Mouse (Mus musculus) lung, postnatal 0 days (tissue): ENCODE measurements around the gene Prkag1.

Experiments
- CTCF ChIP-seq: IDR thresholded peaks from 2 replicates; pipeline ENCODE4 v1.5.1; 2016; ENCODE audit warnings: antibody characterized with exemption, mild to moderate bottlenecking
- EP300 ChIP-seq: IDR thresholded peaks from 2 replicates; pipeline ENCODE4 v1.6.1; 2016; ENCODE audit warnings: antibody characterized with exemption, mild to moderate bottlenecking, control low read depth

GRCm38 (mm10) chr15:98851229-98851818, 20.0 kb upstream of the Prkag1 start:
- TF ChIP-seq EP300: no peak
- no peak for TF ChIP-seq CTCF
